Comparison of ENCODE assay signal across 12 mouse cellular contexts in the genomic region with DNA sequence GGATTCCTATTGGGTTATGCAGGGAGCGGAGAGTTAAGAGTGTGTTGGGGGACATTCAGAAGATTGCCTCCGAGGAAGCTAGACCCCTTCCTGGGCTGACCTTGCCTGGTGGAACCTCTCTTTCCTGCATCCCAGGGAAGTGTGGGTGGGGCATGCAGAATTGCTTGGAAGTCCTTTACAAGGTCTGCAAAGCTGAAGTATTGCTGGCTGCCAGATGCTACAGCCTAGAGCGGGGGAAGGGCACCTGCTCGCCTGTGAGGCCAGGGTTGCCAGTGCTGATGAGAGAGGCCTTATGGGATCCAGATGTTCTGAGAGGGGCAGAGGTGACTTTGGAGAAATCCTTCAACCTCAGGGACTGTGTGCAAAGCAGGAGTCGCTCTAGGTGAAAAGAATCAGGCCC. TPM values are rescaled to one million over a fixed set of nuclear protein-coding genes. Genes with fewer than 3 reads are reported as not detected.
A peak's percentile ranks its signal among the peaks of the same experiment; 100 is the strongest.
DNase-seq lines count a peak whose midpoint lies in the region; ATAC-seq and TF ChIP-seq lines count a peak whose summit lies in the region.
"Had no signal": no experiment of that assay in that cellular context is flagged by ENCODE, and none has a peak within 500 bp of the region (broad histone marks: within the 10 kb centered on the region; RNA-seq: fewer than 3 reads in every experiment).

No protein-coding gene starts in this region.

- no peaks in the 10 kb centered on the region for H3K9me3 ChIP-seq in E14TG2a.4 (ENCODE audit: low read length)
- no peaks in the 10 kb centered on the region for H3K9me3 ChIP-seq in midbrain, embryonic 14.5 days (ENCODE audit: control insufficient read depth, low read length)
- H3K9me3 ChIP-seq: heart, embryonic 12.5 days; limb, embryonic 15.5 days had no signal

- no peak for ATAC-seq in midbrain, embryonic 14.5 days (ENCODE audit: low FRiP score, low TSS enrichment)

- H3K27ac ChIP-seq in midbrain, embryonic 14.5 days (replicated peaks; ENCODE audit: low read depth, low read length): no peak overlapping the region
- no peak overlapping the region for H3K27ac ChIP-seq in kidney, adult 2 months (ENCODE audit: insufficient read depth, low read depth, low read length)
- H3K27ac ChIP-seq: limb, embryonic 15.5 days had no signal

- peak overlapping the region; percentile 94 for H3K4me3 ChIP-seq in E14TG2a.4 (replicated peaks; ENCODE audit: low read length)
- 0 out of 2 replicates have a peak overlapping the region, but pooled peaks have one; percentile 67 for H3K4me3 ChIP-seq in midbrain, embryonic 14.5 days (replicated peaks; ENCODE audit: low read depth, low read length)
- no peak overlapping the region for H3K4me3 ChIP-seq in kidney, adult 2 months (ENCODE audit: insufficient read depth, low read depth, low read length)
- H3K4me3 ChIP-seq: erythroblast, embryonic 14.5 days; heart, embryonic 12.5 days; limb, embryonic 15.5 days; megakaryocyte, embryonic 14.5 days had no signal

- H3K4me1 ChIP-seq in E14TG2a.4 (replicated peaks; ENCODE audit: low read depth, low read length): peaks cover 82% of the 10 kb centered on the region
- H3K4me1 ChIP-seq in midbrain, embryonic 14.5 days (ENCODE audit: control insufficient read depth, insufficient read depth, low read length): peaks cover 36% of the 10 kb centered on the region
- no peaks in the 10 kb centered on the region for H3K4me1 ChIP-seq in kidney, adult 2 months (ENCODE audit: control insufficient read depth, insufficient read depth, low read length)

- no peak for TF ChIP-seq POLR2A in kidney, adult 2 months (IDR thresholded peaks at IDR 0.05; ENCODE audit: low read depth, low read length)

- no peaks in the 10 kb centered on the region for H3K27me3 ChIP-seq in E14TG2a.4 (ENCODE audit: insufficient read depth, low read length)
- no peaks in the 10 kb centered on the region for H3K27me3 ChIP-seq in midbrain, embryonic 14.5 days (ENCODE audit: control insufficient read depth, insufficient read depth, low read length)
- no peaks in the 10 kb centered on the region; the same call in 1 of the 2 replicates for H3K27me3 ChIP-seq in kidney, adult 2 months (replicated peaks; ENCODE audit: control insufficient read depth, insufficient read depth, low read length)

- H3K4me2 ChIP-seq in midbrain, embryonic 14.5 days (ENCODE audit: low read length): peak overlapping the region; percentile 95
- H3K4me2 ChIP-seq: heart, embryonic 12.5 days had no signal

- WGBS in midbrain, embryonic 14.5 days: 65% methylated on average over 5 of the region's 5 CpGs
- WGBS in kidney, adult 2 months: 70% methylated on average over 5 of the region's 5 CpGs

- peak; percentile 35 for DNase-seq in brain, adult 2 months (ENCODE audit: low read depth, low spot score)
- DNase-seq in forelimb bud, embryonic 11.5 days (ENCODE audit: low read depth, low spot score): peak; percentile 84
- peak; percentile 25 for DNase-seq in midbrain, embryonic 14.5 days
- no peak for DNase-seq in spleen, adult 12 weeks (ENCODE audit: low spot score)
- DNase-seq in kidney, adult 2 months: no peak
- DNase-seq in kidney, postnatal 14 days: no peak
- DNase-seq: thymus, postnatal 36 days had no signal

- no peak overlapping the region for H3K9ac ChIP-seq in midbrain, embryonic 14.5 days (replicated peaks; ENCODE audit: low read length)
- H3K9ac ChIP-seq: heart, embryonic 12.5 days; limb, embryonic 15.5 days had no signal

- no peak for TF ChIP-seq CTCF in E14TG2a.4 (conservative IDR thresholded peaks at IDR 0.05; ENCODE audit: low read length)
- TF ChIP-seq CTCF in kidney, adult 2 months (conservative IDR thresholded peaks at IDR 0.05; ENCODE audit: insufficient read depth, insufficient read length, low read depth, low read length): no peak

- H3K36me3 ChIP-seq in E14TG2a.4 (ENCODE audit: insufficient read depth, low read length): peaks cover 9% of the 10 kb centered on the region
- no peaks in the 10 kb centered on the region for H3K36me3 ChIP-seq in midbrain, embryonic 14.5 days (ENCODE audit: control insufficient read depth, insufficient read depth, low read length)
- H3K36me3 ChIP-seq in kidney, adult 2 months (ENCODE audit: control insufficient read depth, insufficient read depth, low read length): no peaks in the 10 kb centered on the region
- H3K36me3 ChIP-seq: heart, embryonic 12.5 days; limb, embryonic 15.5 days had no signal

RNA-seq across cellular contexts. Expression of a gene that starts 2.5 kb away (rescaled TPM):
- polyA plus RNA-seq in midbrain, embryonic 14.5 days (2014; fragmentation: Nextera tagmentation; extraction: Ambion mirVana): 12.0 and 15.2 TPM in 2 replicates
- 0.52 and 0.68 TPM in 2 replicates for polyA plus RNA-seq in kidney, adult 2 months (2012; rRNA removed)
- polyA plus RNA-seq: erythroblast, embryonic 14.5 days had no signal

Comparison
In these comparisons a context has a peak if more than half of its experiments do, and no peak if none do; other contexts are left out.
1. DNase-seq: peak in brain, adult 2 months (single experiment), forelimb bud, embryonic 11.5 days (single experiment) and midbrain, embryonic 14.5 days (single experiment); none in spleen, adult 12 weeks (single experiment), kidney, adult 2 months (single experiment) and kidney, postnatal 14 days (single experiment).